Mouse (Mus musculus) spleen, adult 2 months (tissue): ENCODE data around the gene Asl.

Experiments used
- CTCF ChIP-seq: fragments of 200-500 bp; IDR thresholded peaks from 2 replicates; pipeline ENCODE4 v1.5.1; 2011; ENCODE audit warnings: mild to moderate bottlenecking, inconsistent platforms; ENCODE audit not compliant: insufficient read depth, insufficient read length, insufficient replicate concordance; ENCODE audit errors: extremely low read depth
- POLR2A ChIP-seq: fragments of 200-500 bp; IDR thresholded peaks from 2 replicates; pipeline ENCODE4 v1.6.1; 2011; ENCODE audit warnings: low read depth, low read length, inconsistent platforms

DNA sequence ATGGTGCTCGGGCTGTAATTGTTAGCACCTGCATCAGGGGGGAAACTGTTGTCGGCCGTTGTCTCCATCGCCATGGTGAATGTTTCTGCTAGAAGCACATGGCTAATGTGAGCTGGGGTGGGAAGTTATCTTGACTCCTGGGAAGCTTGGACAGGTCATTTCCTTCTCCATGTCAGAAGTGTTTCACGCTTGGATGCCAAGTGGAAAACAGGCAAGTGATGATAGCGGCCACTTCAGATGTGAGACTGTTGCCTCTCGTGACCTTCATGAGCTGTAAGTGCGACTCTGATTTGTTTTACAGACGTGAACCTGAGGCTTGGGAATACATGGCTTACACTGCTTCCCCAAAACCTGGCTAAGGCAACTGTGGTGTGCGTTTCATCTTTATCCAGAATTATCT lies 17.5 kb upstream of the Asl start:
- no peak for TF ChIP-seq POLR2A
- TF ChIP-seq CTCF = no peak
